Mouse (Mus musculus): Measurements from ENCODE around the gene Serpinb6e.

Serpinb6e gene

GRCm38 (mm10) chr13:33843308-33843707 is at the start of gene Serpinb6e:
TSS of gene Serpinb6e (minus strand) at chr13:33843408.
- no peak for DNase-seq

DNA sequence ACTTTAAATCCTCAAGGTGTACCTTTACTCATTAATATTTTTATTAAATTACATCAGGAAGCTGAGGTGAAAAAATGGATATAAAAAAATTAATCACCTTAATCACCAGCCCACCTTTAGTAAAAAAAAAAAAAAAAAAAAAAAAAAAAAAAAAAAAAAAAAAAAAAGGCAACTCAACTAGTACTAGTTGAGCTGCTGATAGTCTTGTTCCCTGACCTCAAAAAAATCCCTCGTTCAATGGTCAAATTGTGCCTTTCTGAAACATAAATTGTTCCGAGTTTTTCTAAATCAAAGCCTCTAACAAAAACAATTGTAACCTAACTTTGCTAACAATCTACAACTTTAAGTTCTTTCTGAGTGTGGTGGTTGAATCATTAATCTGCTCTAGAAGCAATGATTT is 12.5 kb downstream of the Serpinb6e start:
- no peak for DNase-seq

GRCm38 (mm10) chr13:33823421-33823820 is 19.8 kb downstream of the Serpinb6e start:
- no peak for DNase-seq

GRCm38 (mm10) chr13:33821490-33822143 is 21.6 kb downstream of the Serpinb6e start:
- DNase-seq, result no peak
